Mouse (Mus musculus): ENCODE data around the gene Vcpkmt. TPM values are rescaled to one million over a fixed set of nuclear protein-coding genes. Genes with fewer than 3 reads are reported as not detected.

Gene Vcpkmt
- polyA plus RNA-seq (2017; shearing (Covaris generic)): 3.9 TPM

DNA sequence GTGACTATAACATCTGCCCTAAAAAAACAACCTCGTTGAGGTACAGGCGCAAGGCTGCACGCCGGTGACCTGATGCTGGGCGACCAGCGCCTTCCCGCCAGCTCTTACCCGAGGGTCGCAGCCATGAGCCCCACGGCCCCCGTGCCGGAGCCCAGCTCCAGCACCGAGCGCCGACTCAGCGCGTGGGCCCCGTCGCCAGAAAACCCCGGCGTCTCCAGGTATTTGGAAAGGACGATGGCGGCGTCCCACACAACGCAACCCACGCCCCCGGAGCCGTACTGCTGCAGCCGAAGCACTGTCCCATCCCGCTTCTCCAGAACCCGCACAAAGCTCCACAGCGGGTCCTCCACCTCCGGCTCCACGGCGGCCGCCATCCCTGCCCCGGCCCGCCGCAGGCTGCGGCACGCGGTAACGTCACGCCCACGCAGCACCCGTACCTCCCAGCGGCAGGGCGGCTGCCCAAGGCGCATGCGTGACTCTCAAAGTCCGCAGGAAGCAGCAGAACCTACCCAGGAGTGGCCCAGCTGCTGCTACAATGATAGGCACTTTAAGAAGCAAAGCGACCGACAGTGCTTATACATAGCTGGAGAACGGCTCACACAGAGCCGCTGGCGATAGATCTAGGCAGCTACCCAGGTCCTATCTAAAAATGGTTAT, at the start of gene Vcpkmt:
Gene Vcpkmt, minus strand, starts transcription at position 416 of the 657 bp plus-strand sequence.

Other genes with a start within 250 kb of the Vcpkmt start
- gene Nemf, start 225.9 kb downstream of the Vcpkmt start, polyA plus RNA-seq (2017; shearing (Covaris generic)): 142 TPM
- gene Arf6, start 210.9 kb downstream of the Vcpkmt start, polyA plus RNA-seq (2017; shearing (Covaris generic)): 389 TPM
- gene Gm9887, start 210.6 kb downstream of the Vcpkmt start, polyA plus RNA-seq (2017; shearing (Covaris generic)): 5.6 TPM
- gene Sos2, start 98.8 kb upstream of the Vcpkmt start, polyA plus RNA-seq (2017; shearing (Covaris generic)): 41.3 TPM
- gene L2hgdh, start 141.8 kb upstream of the Vcpkmt start, polyA plus RNA-seq (2017; shearing (Covaris generic)): 2.5 TPM
- gene Atp5s, start 141.9 kb upstream of the Vcpkmt start, polyA plus RNA-seq (2017; shearing (Covaris generic)): 24.2 TPM
- gene Cdkl1, start 208.2 kb upstream of the Vcpkmt start, polyA plus RNA-seq (2017; shearing (Covaris generic)): not detected

Measured in effector memory CD4-positive, alpha-beta T cell, adult 7 months (primary cell).